Mouse (Mus musculus) adrenal gland, postnatal 4 days (tissue): ENCODE measurements around the gene Epgn. TPM values are rescaled to one million over a fixed set of nuclear protein-coding genes. Genes with fewer than 3 reads are reported as not detected.

Source experiments
- total RNA-seq, 2 experiments: library from RNA; stranded (reverse); gene quantifications; 2 replicates each; pipeline ENCODE4 v1.2.3; 2021

Gene Epgn
- total RNA-seq, 2 experiments from 2014 or later = not detected

Other genes with a start within 250 kb of the Epgn start
- not detected for gene Cxcl3, start 241.4 kb upstream of the Epgn start, total RNA-seq
- not detected for gene Cxcl15, start 232.9 kb upstream of the Epgn start, total RNA-seq
- 1 to 10 TPM in 1 of 2 experiments, under 1 TPM in 1; 0.82 to 1.3 TPM for gene Cxcl1, start 136.2 kb upstream of the Epgn start, total RNA-seq
- under 1 TPM; 0.37 to 0.76 TPM for gene Cxcl2, start 123.6 kb upstream of the Epgn start, total RNA-seq
- gene Mthfd2l, start 96.3 kb upstream of the Epgn start, total RNA-seq = 10 to 100 TPM; 23.9 to 27.0 TPM
- gene Ereg, start 47.2 kb downstream of the Epgn start, total RNA-seq = under 1 TPM in 1 of 2 experiments, not detected in 1; 0.11 TPM
- gene Areg, start 112.1 kb downstream of the Epgn start, total RNA-seq = under 1 TPM in 1 of 2 experiments, not detected in 1; 0.34 TPM